Mouse (Mus musculus): ENCODE results near the gene Gm20605.
"Not testable (repeated sequence)": the region's sequence is repeated elsewhere in the genome, so short reads cannot be mapped to it uniquely, and the experiment has no call there.

Gene Gm20605

DNA sequence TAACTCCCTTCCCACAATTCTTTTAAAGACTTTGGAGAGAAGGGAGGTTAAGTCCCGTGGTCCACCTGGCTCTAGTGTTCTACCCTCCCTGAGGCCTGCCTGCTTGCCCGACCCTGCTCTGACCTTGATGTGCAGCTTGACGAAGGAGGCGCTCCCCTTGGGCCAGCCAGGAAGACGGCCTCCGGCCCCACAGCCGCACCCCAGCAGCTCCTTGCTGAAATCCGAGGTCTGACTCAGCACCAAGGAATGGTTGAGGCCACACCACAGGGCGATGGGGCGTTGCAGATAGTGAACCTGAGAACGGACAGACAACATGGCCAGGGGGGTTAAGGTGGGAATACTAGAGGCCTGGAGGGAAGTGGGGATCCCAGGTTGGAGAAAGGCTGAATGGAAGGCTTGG is 15.4 kb upstream of the Gm20605 start, which contains the start of gene Pcolce:
Gene Pcolce, minus strand, starts transcription at position 235 of the 400 bp plus-strand sequence.
- DNase-seq: peak in 1 of 2 experiments; percentile 62

DNA sequence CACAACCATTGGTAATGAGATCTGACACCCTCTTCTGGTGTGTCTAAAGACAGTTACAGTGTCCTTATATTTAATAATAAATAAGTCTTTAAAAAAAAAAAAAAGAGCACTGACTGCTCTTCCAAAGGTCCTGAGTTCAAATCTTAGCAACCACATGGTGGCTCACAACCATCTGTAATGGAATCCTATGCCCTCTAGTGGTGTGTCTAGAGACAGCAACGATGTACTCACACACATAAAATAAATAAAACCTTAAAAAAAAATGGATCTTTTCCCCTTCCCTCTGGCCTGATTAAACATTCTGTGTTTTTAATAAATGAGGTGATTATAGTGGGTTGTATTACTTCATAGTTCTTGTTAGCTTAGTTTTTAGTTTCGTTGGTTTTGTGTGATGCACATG is 14.1 kb upstream of the Gm20605 start:
- DNase-seq: not testable (repeated sequence)

DNA sequence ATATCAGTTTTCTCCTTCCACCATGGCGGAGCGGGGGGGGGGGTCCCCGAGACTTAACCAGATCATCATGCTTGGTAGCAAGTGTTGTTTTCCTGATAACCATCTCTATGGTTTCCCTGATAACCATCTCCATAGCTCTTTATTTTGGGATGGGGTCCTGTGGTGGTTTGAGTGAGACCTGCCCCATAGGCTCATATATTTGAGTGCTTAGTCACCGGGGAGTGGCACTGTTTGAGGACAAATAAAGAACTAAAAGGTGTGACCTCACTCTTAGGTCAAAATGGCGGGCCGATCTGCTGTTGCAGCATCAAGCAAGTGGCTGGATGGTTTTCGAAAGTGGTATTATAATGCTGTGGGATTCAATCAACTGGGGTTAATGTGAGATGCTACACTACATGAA is 13.6 kb upstream of the Gm20605 start:
- peak in 1 of 2 experiments; percentile 18 for DNase-seq

DNA sequence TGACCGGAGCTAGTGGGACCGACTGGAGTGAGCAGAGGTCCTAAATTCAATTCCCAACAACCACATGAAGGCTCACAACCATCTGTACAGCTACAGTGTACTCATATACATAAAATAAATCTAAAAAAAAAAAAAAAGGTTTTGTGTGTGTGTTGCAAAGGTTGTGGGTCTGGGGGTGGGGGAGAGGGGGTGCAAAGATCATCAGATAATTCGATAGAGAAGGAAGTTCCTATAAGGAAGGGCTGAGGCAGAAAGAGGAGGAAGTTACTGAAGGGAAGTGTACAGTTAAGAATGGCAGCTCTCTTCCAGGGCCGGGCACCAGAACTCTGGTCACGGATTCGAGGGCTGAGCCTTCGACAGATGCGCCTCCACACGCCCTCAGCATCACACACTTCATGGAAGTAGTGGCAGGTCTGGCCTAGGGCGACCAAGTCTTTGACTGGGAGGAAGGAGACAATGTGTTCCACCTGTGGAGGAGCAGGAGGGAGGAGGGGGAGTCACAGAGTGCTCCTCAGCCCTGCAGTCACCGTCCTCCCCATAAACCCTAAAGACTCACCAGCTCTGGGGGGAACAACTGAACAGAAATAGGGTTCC is 4.9 kb upstream of the Gm20605 start:
- DNase-seq: no peak

DNA sequence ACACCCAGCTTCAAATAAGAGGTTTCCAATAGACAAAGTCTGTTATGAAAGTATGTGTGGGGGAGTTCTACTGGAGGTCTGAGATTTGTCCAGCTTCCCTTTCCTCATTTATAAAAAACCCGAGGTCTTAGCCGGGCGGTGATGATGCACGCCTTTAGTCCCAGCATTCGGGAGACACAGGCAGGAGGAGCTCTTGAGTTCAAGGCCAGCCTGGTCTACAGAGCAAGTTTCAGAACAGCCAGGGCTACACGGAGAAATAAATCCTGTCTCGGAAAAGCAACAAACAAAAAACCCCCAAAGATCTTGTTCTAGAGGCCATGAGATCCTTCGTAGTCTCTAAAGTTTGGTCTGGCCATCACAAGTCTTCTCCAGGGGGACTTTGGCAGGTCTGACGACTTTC is 984 bp upstream of the Gm20605 start:
- peak in 1 of 2 experiments; percentile 45 for DNase-seq

DNA sequence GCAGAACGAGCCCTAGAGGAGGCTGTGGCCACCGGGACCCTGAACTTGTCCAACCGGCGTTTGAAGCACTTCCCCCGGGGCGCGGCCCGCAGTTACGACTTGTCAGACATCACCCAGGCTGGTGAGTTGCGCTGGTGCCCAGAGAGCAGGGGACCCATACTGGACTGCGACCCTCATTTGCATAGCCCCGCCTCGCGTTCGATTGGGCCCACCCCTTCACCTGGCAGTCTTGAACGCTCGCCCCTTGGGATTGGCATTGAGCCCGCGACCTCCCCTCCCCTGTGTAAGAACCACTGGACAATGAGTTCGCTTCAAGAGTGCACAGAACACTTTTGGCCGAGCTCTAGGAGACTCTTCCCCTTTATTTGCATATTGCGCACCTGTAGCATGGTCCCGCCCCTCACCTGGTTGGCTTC is 339 bp downstream of the Gm20605 start:
- DNase-seq: peak; percentile 83 to 92

DNA sequence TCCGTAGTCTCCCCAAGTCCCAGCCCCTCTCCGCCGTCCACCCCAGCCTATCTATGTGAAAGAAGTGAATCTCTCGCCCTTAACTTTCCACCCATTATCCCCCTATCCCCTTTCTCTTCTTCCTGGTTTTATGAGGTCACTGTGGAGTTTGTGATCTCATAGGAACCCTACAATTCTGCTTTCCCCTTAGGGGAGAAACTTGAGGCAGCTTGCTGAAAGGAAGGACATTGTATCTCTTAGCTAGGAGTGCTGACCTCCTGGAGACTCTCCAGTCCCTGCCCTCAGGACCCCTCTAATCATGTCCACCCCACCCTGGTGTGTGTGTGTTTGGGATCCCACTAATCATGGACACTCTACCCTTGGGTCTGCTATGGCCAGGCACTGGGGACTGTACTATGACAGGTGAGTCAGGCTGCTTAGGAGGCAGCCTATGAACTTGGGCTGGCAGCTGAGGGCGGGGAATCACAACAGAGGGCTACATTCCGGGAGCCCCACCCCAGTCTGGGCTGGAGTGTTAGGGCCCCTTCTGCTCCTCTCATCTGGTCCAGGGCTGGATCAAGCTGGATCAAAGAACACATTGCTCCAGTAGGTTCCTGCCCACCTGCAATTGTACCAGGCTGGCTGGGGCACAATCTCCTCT is 1.1 kb downstream of the Gm20605 start:
- peak; percentile 65 to 90 for DNase-seq

DNA sequence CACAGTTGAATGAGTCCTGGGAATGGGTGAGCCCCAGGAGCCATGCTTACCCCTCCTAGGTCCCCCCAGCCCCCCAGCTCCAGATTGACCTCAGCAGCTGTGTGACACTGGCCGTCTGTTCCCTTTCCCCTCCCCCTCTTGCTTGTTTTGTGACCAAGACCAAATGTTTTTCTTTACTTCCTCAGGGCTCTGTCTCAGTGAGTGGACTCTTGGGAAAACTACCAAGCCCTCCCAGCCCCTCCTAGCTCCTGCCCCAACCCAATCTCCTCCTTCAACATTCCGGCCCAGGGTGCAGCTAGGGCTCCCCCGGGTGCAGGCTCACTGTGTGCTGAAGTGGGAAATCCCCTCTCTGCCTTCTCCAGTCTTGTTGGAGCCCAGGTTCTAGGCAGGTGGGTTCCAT is 1.6 kb downstream of the Gm20605 start:
- DNase-seq: peak; percentile 59 to 82

DNA sequence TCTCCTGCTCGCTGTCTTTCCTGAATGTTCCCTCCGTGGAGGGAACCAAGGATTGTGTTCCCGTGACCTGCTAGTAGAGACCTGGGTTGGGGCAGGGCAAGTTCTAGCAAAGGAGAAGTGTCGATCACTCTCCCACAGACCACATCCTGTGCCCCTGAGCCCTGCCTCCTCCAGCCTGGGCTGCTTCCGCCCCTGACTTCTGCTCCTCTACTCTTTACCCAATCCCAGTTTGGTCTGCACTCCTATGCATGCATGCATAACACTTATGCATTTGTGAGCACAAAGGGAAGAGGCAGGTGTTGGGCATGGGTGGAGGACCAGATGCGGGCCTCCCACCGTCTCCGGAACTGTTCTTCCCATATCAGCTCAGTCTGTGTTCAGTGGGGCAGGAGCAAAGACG is 2.2 kb downstream of the Gm20605 start:
- peak in 1 of 2 experiments; percentile 68 for DNase-seq

DNA sequence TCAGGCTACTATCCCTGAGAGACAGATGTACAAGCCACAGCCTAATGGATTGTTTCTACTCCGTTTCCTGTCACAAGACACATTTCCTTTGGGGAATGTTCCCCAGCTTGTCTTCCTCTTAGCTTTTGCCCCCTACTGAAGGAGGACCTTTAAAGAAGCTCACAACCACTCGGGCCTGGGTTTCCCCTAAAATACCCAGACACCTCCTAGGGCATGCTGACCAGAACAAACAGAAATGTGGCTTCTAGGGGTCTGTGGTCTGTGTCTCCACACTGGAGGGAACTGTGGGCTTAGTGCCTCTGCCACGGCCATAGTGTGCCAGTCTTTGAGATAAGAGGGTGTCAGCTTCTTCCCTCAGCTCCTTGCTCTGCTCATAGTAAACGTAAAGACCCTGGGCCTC is 2.6 kb downstream of the Gm20605 start:
- DNase-seq: no peak

DNA sequence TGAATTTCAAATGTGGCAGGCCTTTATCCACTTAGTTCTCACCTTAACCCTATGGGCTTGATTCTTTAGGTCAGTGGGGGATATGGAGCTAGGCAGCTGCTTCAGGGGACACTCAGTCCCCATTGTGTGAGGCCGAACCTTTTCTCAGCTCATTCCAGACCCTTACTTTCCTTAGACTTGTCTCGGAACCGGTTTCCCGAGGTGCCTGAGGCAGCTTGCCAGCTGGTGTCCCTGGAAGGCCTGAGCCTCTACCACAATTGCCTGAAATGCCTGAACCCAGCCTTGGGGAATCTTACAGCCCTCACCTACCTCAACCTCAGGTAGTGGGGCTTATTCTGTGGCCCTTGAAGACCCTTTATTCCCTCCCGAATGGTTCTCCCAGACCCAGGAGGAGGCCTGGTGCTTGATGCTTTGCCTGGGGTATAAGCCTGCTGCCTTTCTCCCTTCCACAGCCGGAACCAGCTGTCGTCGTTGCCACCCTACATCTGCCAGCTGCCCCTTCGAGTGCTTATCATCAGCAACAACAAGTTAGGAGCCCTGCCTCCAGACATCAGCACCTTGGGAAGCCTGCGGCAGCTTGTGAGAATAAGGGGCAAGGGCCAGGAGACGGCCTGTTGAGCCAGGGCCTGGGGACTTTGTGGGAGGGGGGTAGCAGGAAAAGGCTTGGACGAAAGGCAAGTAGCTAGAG is 4.6 kb downstream of the Gm20605 start:
- peak in 1 of 2 experiments; percentile 69 for DNase-seq

DNA sequence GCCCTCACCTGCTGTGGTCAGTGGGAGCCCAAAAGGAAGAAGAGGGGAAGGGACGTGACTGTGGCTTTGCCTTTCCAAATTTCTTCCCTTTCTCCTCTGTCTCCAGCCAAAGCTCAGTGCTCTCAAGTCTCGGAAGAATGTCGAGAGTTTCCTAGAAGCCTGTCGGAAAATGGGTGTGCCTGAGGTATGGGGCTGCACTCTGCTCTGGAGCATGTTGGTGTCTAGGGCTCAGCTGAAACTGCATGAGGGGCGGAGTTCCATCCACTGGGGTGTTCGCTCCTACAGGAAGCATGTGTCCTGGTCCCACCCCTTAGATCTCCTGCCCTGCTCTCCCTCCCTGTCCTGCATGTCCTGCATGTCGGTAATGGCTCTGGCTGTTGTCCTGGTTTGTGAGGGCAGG is 10.5 kb downstream of the Gm20605 start:
- DNase-seq: no peak

DNA sequence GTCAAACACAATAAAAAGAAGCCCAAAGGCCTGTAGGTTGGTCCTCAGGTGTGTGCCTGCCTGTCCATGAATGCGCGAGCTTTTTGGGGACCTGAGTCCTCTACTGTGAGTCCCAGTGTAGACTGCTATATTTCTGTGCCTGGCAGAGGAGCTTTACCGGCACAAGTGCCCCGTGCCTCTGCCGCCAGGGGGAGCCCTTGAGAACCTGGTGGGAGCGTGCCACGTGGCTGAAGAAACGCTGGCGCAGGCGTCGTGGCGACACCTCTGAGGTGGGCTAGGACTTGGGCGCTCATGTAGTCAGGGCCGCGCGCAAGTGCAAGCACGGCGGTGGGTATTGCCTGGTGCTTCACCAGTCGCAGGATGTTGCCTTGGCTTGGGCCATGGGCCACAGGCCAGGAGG is 12.1 kb downstream of the Gm20605 start, which contains the start of gene Sap25:
Gene Sap25, plus strand, starts transcription at position 281 of the 400 bp plus-strand sequence.
- DNase-seq: peak in 1 of 2 experiments; percentile 53

DNA sequence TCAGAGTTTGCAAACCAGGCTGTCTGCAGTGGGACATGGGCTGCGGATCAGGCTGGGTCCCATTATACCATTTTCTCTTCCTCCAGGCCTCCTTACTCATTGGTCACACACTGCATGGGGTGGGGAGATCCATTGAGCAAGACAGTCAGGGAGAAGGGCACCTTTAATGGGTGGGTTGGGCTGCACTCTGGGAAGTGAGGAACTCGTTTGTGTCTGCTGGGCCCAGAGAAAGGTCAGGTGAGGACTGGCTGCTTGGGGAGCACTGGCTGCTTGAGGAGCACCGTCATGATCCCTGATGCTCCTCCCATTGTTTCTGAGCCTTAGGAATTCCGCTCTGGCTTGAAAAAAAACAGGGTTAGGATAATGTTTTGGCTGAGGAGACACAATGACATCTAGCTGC is 13.9 kb downstream of the Gm20605 start:
- DNase-seq: peak in 1 of 2 experiments; percentile 35

DNA sequence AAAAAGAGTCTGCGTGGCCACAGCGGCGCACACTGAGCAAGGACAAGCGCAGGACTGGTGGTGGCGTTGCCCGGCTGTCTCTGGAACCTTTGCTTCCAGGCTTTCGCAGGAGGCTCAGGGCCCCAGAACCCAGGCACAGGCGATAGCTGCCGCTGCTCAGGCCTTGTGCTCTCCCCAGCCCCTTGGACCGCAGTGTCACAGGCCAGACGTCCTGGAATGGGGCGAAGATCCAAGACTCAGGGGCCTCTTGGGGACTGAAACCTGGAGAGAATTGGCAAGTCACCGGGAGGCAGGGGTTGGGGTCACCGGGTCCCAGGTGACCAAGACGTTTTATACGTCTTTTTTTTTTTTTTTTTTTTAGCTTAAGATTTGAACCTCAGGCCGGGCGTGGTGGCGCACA is 15.5 kb downstream of the Gm20605 start:
- no peak for DNase-seq

DNA sequence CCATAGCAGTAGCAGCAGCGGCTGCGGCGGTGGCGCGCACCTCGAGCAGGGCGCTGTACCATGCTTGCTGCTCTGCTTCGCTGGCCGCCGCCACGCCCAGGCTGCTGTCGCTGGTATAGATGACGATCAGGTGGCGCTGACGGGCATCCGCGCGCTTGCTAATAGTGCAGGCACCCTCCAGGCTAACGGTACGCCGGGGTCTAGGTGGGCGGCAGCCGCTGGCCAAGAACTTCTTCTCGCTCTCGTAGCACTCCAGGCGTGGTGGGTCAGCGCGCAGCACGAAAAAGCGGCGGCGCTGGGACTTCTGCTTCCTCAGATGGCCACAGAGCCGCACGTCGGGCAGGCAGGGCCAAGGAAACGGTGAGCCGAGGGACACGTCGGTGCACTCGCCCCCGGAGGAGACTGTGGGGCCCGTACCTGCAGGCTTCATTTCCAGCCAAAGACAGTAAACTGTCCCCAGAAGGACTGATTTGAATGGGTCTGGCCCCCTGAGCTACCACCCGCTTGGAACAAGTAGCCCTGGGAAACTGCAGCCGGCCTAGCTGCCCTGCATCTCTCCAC is 16.2 kb downstream of the Gm20605 start:
- DNase-seq: peak in 1 of 2 experiments; percentile 25

DNA sequence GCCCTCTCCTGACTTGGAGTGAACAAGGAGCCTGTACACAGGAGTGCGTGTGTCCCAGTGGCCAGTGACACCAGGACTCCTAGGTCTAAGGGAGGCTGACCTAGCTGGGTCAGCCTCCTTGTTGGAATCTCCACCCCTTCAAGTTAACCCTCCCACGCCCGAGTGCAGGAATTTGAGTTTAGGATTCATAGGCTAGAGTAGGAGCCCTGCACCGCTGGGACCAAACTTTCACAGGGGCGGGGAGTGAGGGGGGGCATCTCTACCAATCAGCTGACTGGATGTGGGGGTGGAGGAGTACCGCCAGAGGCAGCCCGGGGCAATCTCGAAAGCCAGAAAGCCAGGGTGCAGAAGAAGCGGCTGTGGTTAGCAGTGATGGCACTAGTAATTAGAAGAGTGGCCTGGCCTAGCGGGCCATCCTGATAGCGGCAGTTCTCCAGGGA is 16.7 kb downstream of the Gm20605 start, which contains the start of gene Irs3:
Gene Irs3, minus strand, starts transcription at position 63 of the 440 bp plus-strand sequence.
- DNase-seq: peak; percentile 59 to 77

DNA sequence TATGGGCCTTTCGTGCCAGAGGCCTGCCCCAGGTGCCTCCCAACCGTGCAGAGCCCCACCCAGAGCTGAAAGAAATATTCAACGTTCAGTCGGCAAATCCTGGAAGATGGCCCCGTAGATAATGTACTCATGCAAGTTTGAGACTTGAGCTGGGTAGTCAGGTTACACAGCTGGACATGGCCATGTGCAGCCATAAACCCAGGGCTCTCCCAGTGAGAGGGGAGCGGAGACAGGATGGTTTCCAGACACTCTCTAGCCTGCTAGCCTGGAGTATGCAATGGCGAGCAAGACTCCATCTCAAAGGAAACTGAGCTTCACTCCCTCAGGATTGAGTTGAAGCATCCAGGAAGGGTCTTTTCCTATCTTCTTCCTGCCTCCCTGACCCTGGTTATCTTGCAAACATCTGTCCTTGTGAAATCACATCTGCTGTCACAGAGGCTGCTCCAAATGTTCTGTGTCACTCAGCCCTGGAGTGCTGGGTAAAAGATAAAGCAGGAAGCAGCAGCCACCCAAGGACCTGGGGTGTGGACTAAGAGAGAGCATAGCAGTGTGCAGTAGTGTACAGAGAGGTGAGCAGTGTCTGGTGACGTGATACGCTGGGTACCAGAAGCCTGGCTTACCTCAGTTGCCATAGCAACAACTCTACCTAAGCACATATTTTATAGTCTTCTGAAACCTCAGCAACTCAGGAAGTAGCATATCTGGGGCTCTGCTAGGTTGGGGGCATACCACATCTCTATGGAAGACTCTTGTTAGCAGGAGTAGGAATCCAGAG is 19.0 kb downstream of the Gm20605 start:
- DNase-seq: no peak

DNA sequence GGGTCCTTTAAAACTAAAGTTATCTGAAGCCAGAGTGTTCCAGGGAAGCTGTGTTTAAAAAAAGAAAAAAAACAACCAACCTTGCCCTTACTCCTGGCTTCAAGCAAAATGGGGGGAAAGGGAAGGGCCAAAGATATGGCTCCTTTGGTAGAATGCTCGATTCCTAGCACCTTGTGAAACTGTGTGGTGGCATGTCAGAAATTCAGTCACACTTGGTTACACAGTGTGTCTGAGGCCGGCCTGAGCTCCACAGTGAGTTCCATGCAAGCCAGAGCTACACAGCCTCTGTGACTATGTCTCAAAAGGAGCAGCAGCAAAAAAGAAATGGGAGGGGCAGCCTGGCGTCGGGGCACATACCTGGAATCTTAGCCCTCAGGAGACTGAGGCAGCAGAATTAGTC is 20.3 kb downstream of the Gm20605 start:
- no peak for DNase-seq

DNA sequence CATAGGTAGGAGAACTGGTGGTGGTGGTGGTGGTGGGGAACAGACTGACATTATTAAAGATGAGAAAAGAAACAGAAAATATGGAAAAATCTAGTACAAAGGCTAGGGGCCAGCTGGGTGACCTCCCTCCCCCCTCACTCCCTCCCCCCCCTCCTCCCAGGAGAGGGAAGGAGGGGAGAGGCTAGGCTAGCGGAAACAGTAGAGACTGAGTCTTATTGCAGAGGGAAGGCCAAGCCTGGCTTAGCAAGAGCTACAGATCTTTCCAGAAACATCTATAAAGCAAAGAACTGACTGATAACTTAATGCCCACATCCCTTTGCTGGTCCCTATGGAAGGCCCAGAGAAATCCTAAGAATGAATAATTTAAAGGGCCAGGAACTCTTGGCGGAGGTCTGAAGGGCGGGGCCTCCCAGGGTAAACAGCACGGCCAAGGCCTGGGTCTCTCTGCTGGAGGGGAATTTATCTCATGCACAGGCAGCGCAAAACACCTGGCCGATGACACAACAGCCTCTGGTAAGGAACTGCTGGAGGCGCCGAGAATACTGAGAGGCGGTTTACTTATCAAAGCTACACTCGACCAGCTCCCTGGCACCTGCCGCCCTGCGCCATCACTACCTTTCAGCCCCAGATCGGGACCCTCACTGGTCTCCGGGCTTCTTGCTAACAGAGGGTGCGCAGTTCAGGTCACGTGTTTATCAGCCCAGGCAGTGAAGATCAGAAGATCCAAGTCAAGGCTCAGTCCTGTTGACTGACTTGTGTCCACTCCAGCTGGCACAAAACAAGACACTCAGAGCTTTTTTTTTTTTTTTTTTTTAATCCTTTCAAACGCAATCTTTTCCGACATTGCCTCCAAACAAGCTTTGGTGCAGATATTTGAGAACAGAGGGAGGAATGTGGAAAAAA is 20.9 kb downstream of the Gm20605 start:
- DNase-seq: no peak

DNA sequence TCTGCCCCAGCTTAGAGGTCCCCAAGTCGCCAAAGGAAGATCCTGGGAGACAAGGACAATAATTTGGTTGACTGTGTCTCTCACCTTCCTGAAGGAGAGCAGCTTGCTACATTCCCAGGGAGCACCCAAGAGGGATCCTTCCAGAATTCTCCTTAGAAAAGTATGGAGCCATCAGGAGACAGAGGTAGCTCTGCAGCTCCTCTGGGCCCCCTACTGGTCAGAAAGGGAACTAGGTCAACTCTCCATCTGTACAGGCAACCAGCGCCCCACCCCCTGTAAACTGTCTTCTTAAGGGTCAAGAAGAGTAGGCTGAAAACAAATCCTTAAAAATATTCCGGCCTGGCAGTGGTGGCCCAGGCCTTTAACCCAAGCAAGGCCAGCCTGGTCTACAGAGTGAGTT is 23.5 kb downstream of the Gm20605 start:
- DNase-seq: peak; percentile 80 to 89

Data from kidney, postnatal 25 days (tissue).